Mouse (Mus musculus) liver, adult 2 months (tissue): ENCODE data around the gene Taok2.

Experiments
- CTCF ChIP-seq: fragments of 200-500 bp; IDR thresholded peaks from 2 replicates; pipeline ENCODE4 v1.5.1; 2011; ENCODE audit warnings: low read depth, low read length, control low read depth
- POLR2A ChIP-seq: fragments of 200-500 bp; IDR thresholded peaks from 2 replicates; pipeline ENCODE4 v1.6.1; 2011; ENCODE audit warnings: low read length, control low read depth; ENCODE audit not compliant: insufficient read depth; ENCODE audit errors: extremely low read depth

DNA sequence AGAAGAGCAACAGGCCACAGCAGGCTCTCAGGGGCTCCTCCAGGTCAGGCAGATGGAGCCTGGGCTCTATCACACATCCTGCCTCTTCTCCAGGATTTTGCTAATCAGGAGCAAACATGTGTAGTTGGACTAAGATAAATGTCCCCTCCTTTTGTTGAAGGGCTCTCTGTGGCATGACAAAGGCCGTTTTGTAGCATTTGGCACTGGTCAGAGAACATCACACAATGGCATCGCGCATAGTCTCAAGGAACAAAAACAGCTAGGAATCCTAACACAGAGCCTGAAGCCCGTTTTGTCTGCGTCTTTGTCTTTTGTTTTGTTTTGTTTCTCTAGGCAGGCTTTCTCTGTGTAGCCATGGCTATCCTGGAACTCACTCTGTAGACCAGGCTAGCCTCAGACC is 39.5 kb upstream of the Taok2 start:
- TF ChIP-seq POLR2A (no peak), CTCF (no peak)
